8 mouse cellular contexts compared by ENCODE assay signal in genomic region chr6:86364442-86365141, GRCm38 (mm10). TPM values are rescaled to one million over a fixed set of nuclear protein-coding genes. Genes with fewer than 3 reads are reported as not detected.
DNase-seq lines count a peak whose midpoint lies in the region; ATAC-seq lines count a peak whose summit lies in the region.

No protein-coding gene starts in this region.

- under 1% methylated on average over 17 of the region's 17 CpGs for WGBS in heart, embryonic 14.5 days
- WGBS in liver, embryonic 12.5 days (ENCODE audit: insufficient replicate concordance) = under 1% methylated on average over 17 of the region's 17 CpGs
- 3% methylated on average over 17 of the region's 17 CpGs for WGBS in stomach, embryonic 14.5 days

- H3K9me3 ChIP-seq in heart, embryonic 14.5 days (ENCODE audit: control insufficient read depth, low read length) = no peaks in the 10 kb centered on the region
- no peaks in the 10 kb centered on the region for H3K9me3 ChIP-seq in liver, embryonic 12.5 days (replicated peaks)
- no peaks in the 10 kb centered on the region for H3K9me3 ChIP-seq in stomach, embryonic 14.5 days (ENCODE audit: control insufficient read depth, low read depth, low read length)

- no peak overlapping the region for H3K27ac ChIP-seq in brown adipose tissue, adult 24 weeks (replicated peaks; ENCODE audit: low read depth, low read length)
- no peak overlapping the region for H3K27ac ChIP-seq in heart, embryonic 14.5 days (replicated peaks in 1 of 2; ENCODE audit: control insufficient read depth in 1 of 2, insufficient read depth in 1 of 2, low read depth in 2 of 2, low read length in 2 of 2)
- H3K27ac ChIP-seq in liver, embryonic 12.5 days = peak overlapping the region; percentile 45
- no peak overlapping the region for H3K27ac ChIP-seq in stomach, embryonic 14.5 days (ENCODE audit: low read length)

- no peaks in the 10 kb centered on the region for H3K4me1 ChIP-seq in brown adipose tissue, adult 24 weeks (ENCODE audit: control insufficient read depth, insufficient read depth, insufficient read length, low read length)
- peaks cover 8 to 13% of the 10 kb centered on the region in 2 experiments; a peak in 3 of 4 replicates for H3K4me1 ChIP-seq in heart, embryonic 14.5 days (ENCODE audit: control insufficient read depth in 2 of 2, insufficient read depth in 2 of 2, low read length in 2 of 2)
- H3K4me1 ChIP-seq in liver, embryonic 12.5 days = peaks cover 31% of the 10 kb centered on the region
- no peaks in the 10 kb centered on the region for H3K4me1 ChIP-seq in stomach, embryonic 14.5 days (ENCODE audit: control insufficient read depth, insufficient read depth, low read length)

- DNase-seq in CD4-positive helper T cell, adult 2 months (ENCODE audit: low read depth, low spot score) = peak; percentile 79
- DNase-seq in kidney, postnatal 10 days = peak; percentile 88
- peak; percentile 60 to 75 for DNase-seq in natural killer cell, adult 2 months (ENCODE audit: low spot score in 2 of 2)

- H3K36me3 ChIP-seq in heart, embryonic 14.5 days (ENCODE audit: control insufficient read depth, insufficient read depth, low read length) = peaks cover 22% of the 10 kb centered on the region
- peaks cover 20% of the 10 kb centered on the region for H3K36me3 ChIP-seq in liver, embryonic 12.5 days
- H3K36me3 ChIP-seq in stomach, embryonic 14.5 days (ENCODE audit: control insufficient read depth, insufficient read depth, low read length) = no peaks in the 10 kb centered on the region

- no peaks in the 10 kb centered on the region for H3K27me3 ChIP-seq in heart, embryonic 14.5 days (ENCODE audit: control insufficient read depth, insufficient read depth, low read length)
- H3K27me3 ChIP-seq in liver, embryonic 12.5 days (replicated peaks) = no peaks in the 10 kb centered on the region
- H3K27me3 ChIP-seq in stomach, embryonic 14.5 days (ENCODE audit: control insufficient read depth, insufficient read depth, low read length) = no peaks in the 10 kb centered on the region

- peak overlapping the region; percentile 61 for H3K4me3 ChIP-seq in brown adipose tissue, adult 24 weeks (ENCODE audit: insufficient read depth, low read depth, low read length)
- H3K4me3 ChIP-seq in heart, embryonic 14.5 days (ENCODE audit: control insufficient read depth in 1 of 2, insufficient read depth in 1 of 2, low read depth in 1 of 2, low read length in 2 of 2) = peak overlapping the region; percentile 75 to 76
- peak overlapping the region; percentile 74 for H3K4me3 ChIP-seq in liver, embryonic 12.5 days
- peak overlapping the region; percentile 74 for H3K4me3 ChIP-seq in stomach, embryonic 14.5 days (ENCODE audit: low read depth, low read length)

- peak; percentile 67 for ATAC-seq in erythroid progenitor cell, adult 5-6 weeks (replicated peaks; ENCODE audit: low FRiP score, poor library complexity, severe bottlenecking)
- ATAC-seq in heart, embryonic 14.5 days (ENCODE audit: insufficient number of reproducible peaks, insufficient read depth, low FRiP score, low read depth) = peak; percentile 27; the same call in 1 of the 2 replicates
- 0 out of 2 replicates have a peak, but pooled peaks have one; percentile 13 for ATAC-seq in liver, embryonic 12.5 days
- ATAC-seq in stomach, embryonic 14.5 days (ENCODE audit: insufficient number of reproducible peaks, insufficient read depth, low FRiP score, low read depth) = peak; percentile 12; the same call in 1 of the 2 replicates

- H3K4me2 ChIP-seq in heart, embryonic 14.5 days (ENCODE audit: low read length) = peak overlapping the region; percentile 95
- peak overlapping the region; percentile 82 for H3K4me2 ChIP-seq in liver, embryonic 12.5 days
- H3K4me2 ChIP-seq in stomach, embryonic 14.5 days (replicated peaks; ENCODE audit: low read depth, low read length) = peak overlapping the region; percentile 94

- H3K9ac ChIP-seq in heart, embryonic 14.5 days (ENCODE audit: low read length) = peak overlapping the region; percentile 66
- peak overlapping the region; percentile 83 for H3K9ac ChIP-seq in liver, embryonic 12.5 days
- peak overlapping the region; percentile 73 for H3K9ac ChIP-seq in stomach, embryonic 14.5 days (replicated peaks; ENCODE audit: low read depth, low read length)

RNA-seq across cellular contexts. Expression of gene Fam136a, which starts 0.9 kb away (rescaled TPM):
- 43.3 and 73.3 TPM in 2 replicates for polyA plus RNA-seq in brown adipose tissue, adult 24 weeks (2012; ENCODE audit: insufficient read depth, insufficient read length, missing spikeins)
- total RNA-seq in erythroid progenitor cell, adult 5-6 weeks (2015; ENCODE audit: low replicate concordance) = 2.9 and 3.4 TPM in 2 replicates
- 0.68 and 6.3 TPM in 2 replicates for total RNA-seq in erythroid progenitor cell, adult 5-6 weeks (2017; ENCODE audit: low replicate concordance)
- polyA plus RNA-seq in heart, embryonic 14.5 days (2014; fragmentation: Nextera tagmentation; extraction: Ambion mirVana) = 91.6 and 91.9 TPM in 2 replicates
- polyA plus RNA-seq in liver, embryonic 12.5 days (2016; fragmentation: Nextera tagmentation; extraction: Ambion mirVana) = 104 and 111 TPM in 2 replicates
- polyA plus RNA-seq in stomach, embryonic 14.5 days (2014; fragmentation: Nextera tagmentation; extraction: Ambion mirVana) = 123 and 138 TPM in 2 replicates

RNA-seq across cellular contexts. Expression of gene Snrpg, which starts 6.5 kb away (rescaled TPM):
- polyA plus RNA-seq in brown adipose tissue, adult 24 weeks (2012; ENCODE audit: insufficient read depth, insufficient read length, missing spikeins) = 88.2 and 89.2 TPM in 2 replicates
- total RNA-seq in erythroid progenitor cell, adult 5-6 weeks (2015; ENCODE audit: low replicate concordance) = 215 and 223 TPM in 2 replicates
- total RNA-seq in erythroid progenitor cell, adult 5-6 weeks (2017; ENCODE audit: low replicate concordance) = 5.6 and 62.1 TPM in 2 replicates
- 330 and 384 TPM in 2 replicates for polyA plus RNA-seq in heart, embryonic 14.5 days (2014; fragmentation: Nextera tagmentation; extraction: Ambion mirVana)
- polyA plus RNA-seq in liver, embryonic 12.5 days (2016; fragmentation: Nextera tagmentation; extraction: Ambion mirVana) = 493 and 510 TPM in 2 replicates
- 676 and 802 TPM in 2 replicates for polyA plus RNA-seq in stomach, embryonic 14.5 days (2014; fragmentation: Nextera tagmentation; extraction: Ambion mirVana)

RNA-seq across cellular contexts. Expression of gene Pcyox1, which starts 32.4 kb away (rescaled TPM):
- polyA plus RNA-seq in brown adipose tissue, adult 24 weeks (2012; ENCODE audit: insufficient read depth, insufficient read length, missing spikeins) = 65.9 and 131 TPM in 2 replicates
- total RNA-seq in erythroid progenitor cell, adult 5-6 weeks (2015; ENCODE audit: low replicate concordance) = 10.9 and 15.1 TPM in 2 replicates
- 8.0 and 8.5 TPM in 2 replicates for total RNA-seq in erythroid progenitor cell, adult 5-6 weeks (2017; ENCODE audit: low replicate concordance)
- 59.2 and 66.6 TPM in 2 replicates for polyA plus RNA-seq in heart, embryonic 14.5 days (2014; fragmentation: Nextera tagmentation; extraction: Ambion mirVana)
- 41.5 and 45.9 TPM in 2 replicates for polyA plus RNA-seq in liver, embryonic 12.5 days (2016; fragmentation: Nextera tagmentation; extraction: Ambion mirVana)
- 102 TPM in 2 replicates for polyA plus RNA-seq in stomach, embryonic 14.5 days (2014; fragmentation: Nextera tagmentation; extraction: Ambion mirVana)

RNA-seq across cellular contexts. Expression of gene Tia1, which starts 39.4 kb away (rescaled TPM):
- 15.2 and 19.3 TPM in 2 replicates for polyA plus RNA-seq in brown adipose tissue, adult 24 weeks (2012; ENCODE audit: insufficient read depth, insufficient read length, missing spikeins)
- 42.5 and 59.5 TPM in 2 replicates for total RNA-seq in erythroid progenitor cell, adult 5-6 weeks (2015; ENCODE audit: low replicate concordance)
- total RNA-seq in erythroid progenitor cell, adult 5-6 weeks (2017; ENCODE audit: low replicate concordance) = 32.9 and 39.7 TPM in 2 replicates
- polyA plus RNA-seq in heart, embryonic 14.5 days (2014; fragmentation: Nextera tagmentation; extraction: Ambion mirVana) = 133 and 140 TPM in 2 replicates
- 45.2 and 46.2 TPM in 2 replicates for polyA plus RNA-seq in liver, embryonic 12.5 days (2016; fragmentation: Nextera tagmentation; extraction: Ambion mirVana)
- polyA plus RNA-seq in stomach, embryonic 14.5 days (2014; fragmentation: Nextera tagmentation; extraction: Ambion mirVana) = 236 and 245 TPM in 2 replicates

Comparison
In these comparisons a context has a peak if more than half of its experiments do, and no peak if none do; other contexts are left out.
1. ATAC-seq: peak in every context shown above with its lines; median percentile 67 in erythroid progenitor cell, adult 5-6 weeks; 27 in heart, embryonic 14.5 days; 13 in liver, embryonic 12.5 days; 12 in stomach, embryonic 14.5 days.